Mouse (Mus musculus): ENCODE measurements around the gene Tm4sf19. TPM values are rescaled to one million over a fixed set of nuclear protein-coding genes. Genes with fewer than 3 reads are reported as not detected.
"Not testable (repeated sequence)": the region's sequence is repeated elsewhere in the genome, so short reads cannot be mapped to it uniquely, and the experiment has no call there.

Tm4sf19 gene
- total RNA-seq, 2 experiments from 2014 or later = not detected

- peak; percentile 88 for DNase-seq (ENCODE audit: low spot score)
These were observed 30.3 kb downstream of the Tm4sf19 start, which contains the start of gene Pcyt1a for GRCm38 (mm10) chr16:32430474-32431046. TSS of gene Pcyt1a (plus strand) at chr16:32430921.

GRCm38 (mm10) chr16:32431047-32431591 is 30.8 kb downstream of the Tm4sf19 start:
- no peak for DNase-seq (ENCODE audit: low spot score)

- no peak for DNase-seq (ENCODE audit: low spot score)
These were observed 31.6 kb downstream of the Tm4sf19 start for GRCm38 (mm10) chr16:32431926-32432325.

GRCm38 (mm10) chr16:32433138-32433537 is 32.8 kb downstream of the Tm4sf19 start:
- no peak for DNase-seq (ENCODE audit: low spot score)

GRCm38 (mm10) chr16:32434066-32434465 is 33.8 kb downstream of the Tm4sf19 start:
- peak; percentile 69 for DNase-seq (ENCODE audit: low spot score)

- no peak for DNase-seq (ENCODE audit: low spot score)
These were observed 34.4 kb downstream of the Tm4sf19 start for GRCm38 (mm10) chr16:32434691-32435090.

GRCm38 (mm10) chr16:32436657-32437056 is 36.4 kb downstream of the Tm4sf19 start:
- DNase-seq (ENCODE audit: low spot score) = no peak

- DNase-seq (ENCODE audit: low spot score) = peak; percentile 36
These were observed 37.0 kb downstream of the Tm4sf19 start for GRCm38 (mm10) chr16:32437266-32437665.

GRCm38 (mm10) chr16:32441432-32441831 is 41.1 kb downstream of the Tm4sf19 start:
- DNase-seq (ENCODE audit: low spot score) = no peak

- DNase-seq (ENCODE audit: low spot score) = not testable (repeated sequence)
These were observed 44.3 kb downstream of the Tm4sf19 start for GRCm38 (mm10) chr16:32444615-32445014.

GRCm38 (mm10) chr16:32445558-32445957 is 45.3 kb downstream of the Tm4sf19 start:
- DNase-seq (ENCODE audit: low spot score) = no peak

GRCm38 (mm10) chr16:32446563-32447138 is 46.3 kb downstream of the Tm4sf19 start:
- no peak for DNase-seq (ENCODE audit: low spot score)

GRCm38 (mm10) chr16:32449665-32450064 is 49.4 kb downstream of the Tm4sf19 start:
- DNase-seq (ENCODE audit: low spot score) = no peak

GRCm38 (mm10) chr16:32450133-32450532 is 49.8 kb downstream of the Tm4sf19 start:
- no peak for DNase-seq (ENCODE audit: low spot score)

- no peak for DNase-seq (ENCODE audit: low spot score)
These were observed 52.8 kb downstream of the Tm4sf19 start for GRCm38 (mm10) chr16:32453102-32453501.

GRCm38 (mm10) chr16:32454646-32455045 is 54.3 kb downstream of the Tm4sf19 start:
- DNase-seq (ENCODE audit: low spot score) = no peak

- no peak for DNase-seq (ENCODE audit: low spot score)
These were observed 55.8 kb downstream of the Tm4sf19 start for GRCm38 (mm10) chr16:32456086-32456485.

GRCm38 (mm10) chr16:32456761-32457160 is 56.5 kb downstream of the Tm4sf19 start:
- no peak for DNase-seq (ENCODE audit: low spot score)

Other genes starting within 250 kb of the Tm4sf19 start
- gene Nrros, start 234.9 kb upstream of the Tm4sf19 start, total RNA-seq (2021) = 1 to 10 TPM; 1.3 to 2.1 TPM
- not detected for gene Bex6, start 220.7 kb upstream of the Tm4sf19 start, total RNA-seq (2021)
- 10 to 100 TPM; 16.1 to 16.7 TPM for gene Fbxo45, start 153.3 kb upstream of the Tm4sf19 start, total RNA-seq (2021)
- 1 to 10 TPM; 5.2 to 7.4 TPM for gene Wdr53, start 153.3 kb upstream of the Tm4sf19 start, total RNA-seq (2021)
- 10 to 100 TPM; 58.3 to 81.5 TPM for gene Smco1, start 129.0 kb upstream of the Tm4sf19 start, total RNA-seq (2021)
- gene Rnf168, start 123.0 kb upstream of the Tm4sf19 start, total RNA-seq (2021) = 1 to 10 TPM; 8.7 to 8.9 TPM
- 10 to 100 TPM; 13.0 to 15.3 TPM for gene Ubxn7, start 68.2 kb upstream of the Tm4sf19 start, total RNA-seq (2021)
- gene Tctex1d2, start 19.2 kb downstream of the Tm4sf19 start, total RNA-seq (2021) = 1 to 10 TPM; 5.2 to 5.5 TPM
- 100 to 1,000 TPM; 124 to 125 TPM for gene Pcyt1a, start 30.4 kb downstream of the Tm4sf19 start, total RNA-seq (2021)
- gene Slc51a, start 87.4 kb downstream of the Tm4sf19 start, total RNA-seq (2021) = not detected
- not detected for gene Zdhhc19, start 95.8 kb downstream of the Tm4sf19 start, total RNA-seq (2021)
- 10 to 100 TPM; 51.9 to 58.7 TPM for gene Tfrc, start 208.4 kb downstream of the Tm4sf19 start, total RNA-seq (2021)
- gene Tnk2, start 243.4 kb downstream of the Tm4sf19 start, total RNA-seq (2021) = 10 to 100 TPM; 44.9 to 46.5 TPM

Measured in gastrocnemius, adult 18-20 months (tissue).